ENCODE assay signal across 8 mouse cellular contexts in the genomic region with DNA sequence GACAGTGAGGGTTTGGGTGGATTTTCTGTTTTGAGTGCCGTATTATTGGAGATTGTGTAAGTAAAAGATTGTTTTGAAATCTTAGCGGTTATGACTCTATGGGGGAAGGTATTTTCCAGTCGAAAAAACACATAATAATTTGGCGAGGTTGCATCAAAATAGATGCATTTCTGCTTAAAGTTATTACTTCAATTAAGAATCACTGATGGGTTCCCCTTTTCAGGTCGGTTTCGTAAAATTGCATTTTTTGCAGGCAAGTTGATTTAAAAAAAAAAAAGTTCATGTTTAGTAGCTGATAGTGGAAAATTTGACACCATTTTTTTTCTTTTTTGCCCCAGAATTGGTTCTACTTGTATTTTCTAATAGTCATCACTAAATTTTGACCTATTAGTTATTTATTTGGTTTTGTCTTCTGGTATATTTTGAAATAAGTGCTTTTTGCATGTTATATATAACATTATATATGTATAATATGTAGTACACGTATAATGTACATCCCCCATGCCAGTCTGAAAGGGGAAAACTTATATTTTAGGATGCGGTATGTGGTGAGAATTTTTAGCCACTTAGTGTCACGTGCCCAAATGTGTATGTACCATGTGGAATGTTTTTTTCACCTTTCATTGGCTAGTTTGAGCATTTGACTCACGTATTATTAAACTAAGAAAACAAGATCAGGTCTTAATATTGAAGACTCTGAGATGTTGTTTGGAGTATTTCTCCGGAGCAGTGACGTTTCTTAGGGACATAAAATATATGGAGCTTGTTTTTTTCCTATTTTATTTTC. TPM values are rescaled to one million over a fixed set of nuclear protein-coding genes. Genes with fewer than 3 reads are reported as not detected.
DNase-seq lines count a peak whose midpoint lies in the region; ATAC-seq and TF ChIP-seq lines count a peak whose summit lies in the region.

No protein-coding gene starts in this region.

- no peak for ATAC-seq in heart, embryonic 15.5 days (replicated peaks; ENCODE audit: insufficient number of reproducible peaks, insufficient read depth, low FRiP score, low read depth)
- no peak for ATAC-seq in G1E (ENCODE audit: extremely low read depth, insufficient number of reproducible peaks, low FRiP score, poor library complexity, severe bottlenecking)
- no peak for ATAC-seq in midbrain, embryonic 12.5 days (ENCODE audit: low FRiP score, low read depth)

- peak overlapping the region; percentile 100 for H3K27ac ChIP-seq in heart, embryonic 15.5 days
- peak overlapping the region; percentile 99 for H3K27ac ChIP-seq in hindbrain, embryonic 10.5 days
- peak overlapping the region; percentile 100 for H3K27ac ChIP-seq in midbrain, embryonic 12.5 days (replicated peaks)

- no peaks in the 10 kb centered on the region for H3K9me3 ChIP-seq in heart, embryonic 15.5 days (replicated peaks)
- no peaks in the 10 kb centered on the region for H3K9me3 ChIP-seq in G1E (replicated peaks)
- H3K9me3 ChIP-seq in hindbrain, embryonic 10.5 days = no peaks in the 10 kb centered on the region
- H3K9me3 ChIP-seq in midbrain, embryonic 12.5 days = no peaks in the 10 kb centered on the region

- DNase-seq in heart, postnatal 36 days = no peak
- DNase-seq in G1E (ENCODE audit: low spot score) = no peak
- DNase-seq in hindbrain, embryonic 10.5 days (ENCODE audit: low spot score) = no peak
- DNase-seq in gastrocnemius, adult 18-20 months (ENCODE audit: low spot score) = no peak
- DNase-seq in layer of hippocampus, adult 9-10 months (ENCODE audit: low spot score) = no peak
- DNase-seq in thymus, postnatal 25 days = no peak

- peak overlapping the region; percentile 75 for H3K4me2 ChIP-seq in heart, embryonic 15.5 days
- H3K4me2 ChIP-seq in midbrain, embryonic 12.5 days (replicated peaks) = peak overlapping the region; percentile 83

- WGBS in heart, embryonic 15.5 days = 5% methylated on average over 12 of the region's 12 CpGs
- WGBS in hindbrain, embryonic 10.5 days = 29% methylated on average over 12 of the region's 12 CpGs
- 27% methylated on average over 12 of the region's 12 CpGs for WGBS in midbrain, embryonic 12.5 days

- TF ChIP-seq CTCF in G1E (IDR thresholded peaks at IDR 0.05; ENCODE audit: low read depth, low read length) = no peak

- H3K4me1 ChIP-seq in heart, embryonic 15.5 days (replicated peaks) = peaks cover 34% of the 10 kb centered on the region
- peaks cover 41% of the 10 kb centered on the region for H3K4me1 ChIP-seq in G1E (ENCODE audit: insufficient read depth, low read depth, low read length)
- H3K4me1 ChIP-seq in hindbrain, embryonic 10.5 days (replicated peaks) = peaks cover 35% of the 10 kb centered on the region
- peaks cover 34% of the 10 kb centered on the region for H3K4me1 ChIP-seq in midbrain, embryonic 12.5 days

- intact Hi-C loops in heart, postnatal 36 days (cut with DNase I) = loop anchor here (5.0 to 10.0 kb wide), 2 partner anchors 145 to 322 kb away; a partner anchor contains a TSS

- no peaks in the 10 kb centered on the region for H3K27me3 ChIP-seq in heart, embryonic 15.5 days
- no peaks in the 10 kb centered on the region for H3K27me3 ChIP-seq in G1E (ENCODE audit: insufficient read depth, low read length)
- no peaks in the 10 kb centered on the region for H3K27me3 ChIP-seq in hindbrain, embryonic 10.5 days (ENCODE audit: insufficient read depth, poor library complexity, severe bottlenecking)
- no peaks in the 10 kb centered on the region for H3K27me3 ChIP-seq in midbrain, embryonic 12.5 days

- peaks cover 18% of the 10 kb centered on the region for H3K36me3 ChIP-seq in heart, embryonic 15.5 days
- peaks cover 45% of the 10 kb centered on the region for H3K36me3 ChIP-seq in G1E (replicated peaks)
- peaks cover 22% of the 10 kb centered on the region for H3K36me3 ChIP-seq in hindbrain, embryonic 10.5 days
- H3K36me3 ChIP-seq in midbrain, embryonic 12.5 days = peaks cover 19% of the 10 kb centered on the region

- peak overlapping the region; percentile 82 for H3K4me3 ChIP-seq in heart, embryonic 15.5 days
- peak overlapping the region; percentile 73 for H3K4me3 ChIP-seq in G1E (ENCODE audit: low read depth, low read length)
- H3K4me3 ChIP-seq in hindbrain, embryonic 10.5 days = peak overlapping the region; percentile 93
- peak overlapping the region; percentile 92 for H3K4me3 ChIP-seq in midbrain, embryonic 12.5 days

- H3K9ac ChIP-seq in heart, embryonic 15.5 days = peak overlapping the region; percentile 95
- peak overlapping the region; percentile 98 for H3K9ac ChIP-seq in midbrain, embryonic 12.5 days (replicated peaks)

RNA-seq across cellular contexts. Expression of a gene that starts 1.3 kb away (rescaled TPM):
- polyA plus RNA-seq in heart, embryonic 15.5 days (2015; fragmentation: Nextera tagmentation; extraction: Ambion mirVana) = 31.6 and 34.9 TPM in 2 replicates
- total RNA-seq in heart, postnatal 36 days (2021) = 10 to 100 TPM; 59.3 to 62.3 TPM
- total RNA-seq in G1E (2014; fragmentation: Nextera tagmentation) (24.2 TPM in 2 replicates), G1E (2017) (11.9 and 14.6 TPM in 2 replicates)
- polyA plus RNA-seq in G1E (2012) = 1.5 and 3.6 TPM in 2 replicates
- polyA plus RNA-seq in hindbrain, embryonic 10.5 days (2016; fragmentation: Nextera tagmentation; extraction: Ambion mirVana) = 20.7 and 32.7 TPM in 2 replicates
- 39.9 and 41.7 TPM in 2 replicates for polyA plus RNA-seq in midbrain, embryonic 12.5 days (2016; fragmentation: Nextera tagmentation; extraction: Ambion mirVana)
- 10 to 100 TPM; 28.0 to 35.6 TPM for total RNA-seq in gastrocnemius, adult 18-20 months (2021)

RNA-seq across cellular contexts. Expression of a gene that starts 1.3 kb away (rescaled TPM):
- 356 and 369 TPM in 2 replicates for polyA plus RNA-seq in heart, embryonic 15.5 days (2015; fragmentation: Nextera tagmentation; extraction: Ambion mirVana)
- 100 to 1,000 TPM; 237 to 241 TPM for total RNA-seq in heart, postnatal 36 days (2021)
- 409 and 426 TPM in 2 replicates for total RNA-seq in G1E (2014; fragmentation: Nextera tagmentation)
- 215 and 235 TPM in 2 replicates for total RNA-seq in G1E (2017)
- polyA plus RNA-seq in G1E (2012) = 122 and 136 TPM in 2 replicates
- 271 and 385 TPM in 2 replicates for polyA plus RNA-seq in hindbrain, embryonic 10.5 days (2016; fragmentation: Nextera tagmentation; extraction: Ambion mirVana)
- 324 and 379 TPM in 2 replicates for polyA plus RNA-seq in midbrain, embryonic 12.5 days (2016; fragmentation: Nextera tagmentation; extraction: Ambion mirVana)
- total RNA-seq in gastrocnemius, adult 18-20 months (2021) = 100 to 1,000 TPM in 1 of 2 experiments, 10 to 100 TPM in 1; 91.8 to 111 TPM

RNA-seq across cellular contexts. Expression of a gene that starts 10.6 kb away (rescaled TPM):
- 8.2 and 9.1 TPM in 2 replicates for polyA plus RNA-seq in heart, embryonic 15.5 days (2015; fragmentation: Nextera tagmentation; extraction: Ambion mirVana)
- 1 to 10 TPM; 4.0 to 5.2 TPM for total RNA-seq in heart, postnatal 36 days (2021)
- total RNA-seq in G1E (2014; fragmentation: Nextera tagmentation) = 0.90 and 1.2 TPM in 2 replicates
- total RNA-seq in G1E (2017) = 0.44 and 0.93 TPM in 2 replicates
- 0.03 and 0.09 TPM in 2 replicates for polyA plus RNA-seq in G1E (2012)
- polyA plus RNA-seq in hindbrain, embryonic 10.5 days (2016; fragmentation: Nextera tagmentation; extraction: Ambion mirVana) = 31.4 and 34.7 TPM in 2 replicates
- polyA plus RNA-seq in midbrain, embryonic 12.5 days (2016; fragmentation: Nextera tagmentation; extraction: Ambion mirVana) = 25.0 and 30.0 TPM in 2 replicates
- 1 to 10 TPM in 1 of 2 experiments, under 1 TPM in 1; 0.83 to 1.0 TPM for total RNA-seq in gastrocnemius, adult 18-20 months (2021)

RNA-seq across cellular contexts. Expression of a gene that starts 17.0 kb away (rescaled TPM):
- 23.9 and 29.0 TPM in 2 replicates for polyA plus RNA-seq in heart, embryonic 15.5 days (2015; fragmentation: Nextera tagmentation; extraction: Ambion mirVana)
- total RNA-seq in heart, postnatal 36 days (2021) = 10 to 100 TPM; 21.3 to 21.5 TPM
- 17.6 and 20.2 TPM in 2 replicates for total RNA-seq in G1E (2014; fragmentation: Nextera tagmentation)
- 5.8 and 7.6 TPM in 2 replicates for total RNA-seq in G1E (2017)
- polyA plus RNA-seq in G1E (2012) = 0.35 and 0.52 TPM in 2 replicates
- polyA plus RNA-seq in hindbrain, embryonic 10.5 days (2016; fragmentation: Nextera tagmentation; extraction: Ambion mirVana) = 39.5 and 54.3 TPM in 2 replicates
- 67.9 and 78.4 TPM in 2 replicates for polyA plus RNA-seq in midbrain, embryonic 12.5 days (2016; fragmentation: Nextera tagmentation; extraction: Ambion mirVana)
- total RNA-seq in gastrocnemius, adult 18-20 months (2021) = 10 to 100 TPM; 12.3 to 13.1 TPM

RNA-seq across cellular contexts. Expression of a gene that starts 31.5 kb away (rescaled TPM):
- 746 and 792 TPM in 2 replicates for polyA plus RNA-seq in heart, embryonic 15.5 days (2015; fragmentation: Nextera tagmentation; extraction: Ambion mirVana)
- 100 to 1,000 TPM; 103 to 108 TPM for total RNA-seq in heart, postnatal 36 days (2021)
- 1,641 and 1,695 TPM in 2 replicates for total RNA-seq in G1E (2014; fragmentation: Nextera tagmentation)
- total RNA-seq in G1E (2017) = 1,228 and 1,354 TPM in 2 replicates
- polyA plus RNA-seq in G1E (2012) = 470 and 543 TPM in 2 replicates
- polyA plus RNA-seq in hindbrain, embryonic 10.5 days (2016; fragmentation: Nextera tagmentation; extraction: Ambion mirVana) = 816 and 892 TPM in 2 replicates
- polyA plus RNA-seq in midbrain, embryonic 12.5 days (2016; fragmentation: Nextera tagmentation; extraction: Ambion mirVana) = 656 and 692 TPM in 2 replicates
- 10 to 100 TPM; 63.2 to 67.5 TPM for total RNA-seq in gastrocnemius, adult 18-20 months (2021)
